ENCODE assay signal across 8 mouse cellular contexts in genomic region chr16:58670643-58671042, GRCm38 (mm10). TPM values are rescaled to one million over a fixed set of nuclear protein-coding genes. Genes with fewer than 3 reads are reported as not detected.
A peak's percentile ranks its signal among the peaks of the same experiment; 100 is the strongest.
DNase-seq lines count a peak whose midpoint lies in the region; ATAC-seq and TF ChIP-seq lines count a peak whose summit lies in the region.

No protein-coding gene starts in this region.

- no peaks in the 10 kb centered on the region for H3K9me3 ChIP-seq in lung, embryonic 14.5 days (ENCODE audit: low read depth, low read length)
- H3K9me3 ChIP-seq in embryonic facial prominence, embryonic 10.5 days, result no peaks in the 10 kb centered on the region
- no peaks in the 10 kb centered on the region for H3K9me3 ChIP-seq in kidney, embryonic 14.5 days (ENCODE audit: control insufficient read depth, low read length)
- H3K9me3 ChIP-seq in midbrain, embryonic 15.5 days, result no peaks in the 10 kb centered on the region

- peak; percentile 19 for ATAC-seq in lung, embryonic 14.5 days (ENCODE audit: insufficient read depth)
- ATAC-seq in kidney, embryonic 14.5 days (ENCODE audit: low FRiP score, low TSS enrichment), result peak; percentile 33
- peak; percentile 81 for ATAC-seq in midbrain, embryonic 15.5 days (replicated peaks)

- peak overlapping the region; percentile 92 for H3K4me3 ChIP-seq in lung, embryonic 14.5 days (ENCODE audit: low read depth, low read length)
- peak overlapping the region; percentile 94 for H3K4me3 ChIP-seq in embryonic facial prominence, embryonic 10.5 days
- peak overlapping the region; percentile 91 for H3K4me3 ChIP-seq in kidney, embryonic 14.5 days (ENCODE audit: low read length)
- H3K4me3 ChIP-seq in midbrain, embryonic 15.5 days, result peak overlapping the region; percentile 53

- no peaks in the 10 kb centered on the region for H3K27me3 ChIP-seq in lung, embryonic 14.5 days (ENCODE audit: insufficient read depth, low read length)
- no peaks in the 10 kb centered on the region for H3K27me3 ChIP-seq in embryonic facial prominence, embryonic 10.5 days (replicated peaks; ENCODE audit: low read depth, poor library complexity, severe bottlenecking)
- H3K27me3 ChIP-seq in kidney, embryonic 14.5 days (ENCODE audit: control insufficient read depth, insufficient read depth, low read length), result no peaks in the 10 kb centered on the region
- H3K27me3 ChIP-seq in midbrain, embryonic 15.5 days (replicated peaks), result no peaks in the 10 kb centered on the region

- peak; percentile 47 for DNase-seq in lung, embryonic 14.5 days
- DNase-seq in lung, postnatal 14 days, result no peak
- DNase-seq in embryonic facial prominence, embryonic 10.5 days (ENCODE audit: low spot score), result no peak
- no peak for DNase-seq in layer of hippocampus, adult 11-12 months (ENCODE audit: low spot score)
- DNase-seq in right cerebral cortex, postnatal 4 days, result no peak
- DNase-seq in right cerebral cortex, postnatal 14 days, result no peak

- WGBS in lung, embryonic 14.5 days, result under 1% methylated on average over 25 of the region's 25 CpGs
- under 1% methylated on average over 25 of the region's 25 CpGs for WGBS in embryonic facial prominence, embryonic 10.5 days
- WGBS in kidney, embryonic 14.5 days, result under 1% methylated on average over 25 of the region's 25 CpGs
- 0% methylated on average over 25 of the region's 25 CpGs for WGBS in midbrain, embryonic 15.5 days

- peak overlapping the region; percentile 84 for H3K4me2 ChIP-seq in lung, embryonic 14.5 days
- H3K4me2 ChIP-seq in kidney, embryonic 14.5 days (replicated peaks; ENCODE audit: low read depth, low read length), result peak overlapping the region; percentile 84
- H3K4me2 ChIP-seq in midbrain, embryonic 15.5 days, result peak overlapping the region; percentile 61

- no peak for TF ChIP-seq CTCF in lung, embryonic 14.5 days (IDR thresholded peaks at IDR 0.05; ENCODE audit: low read depth)

- H3K9ac ChIP-seq in lung, embryonic 14.5 days, result peak overlapping the region; percentile 88
- peak overlapping the region; percentile 90 for H3K9ac ChIP-seq in kidney, embryonic 14.5 days (ENCODE audit: low read depth, low read length)
- H3K9ac ChIP-seq in midbrain, embryonic 15.5 days, result peak overlapping the region; percentile 53

- peaks cover 24% of the 10 kb centered on the region for H3K36me3 ChIP-seq in lung, embryonic 14.5 days (ENCODE audit: insufficient read depth)
- H3K36me3 ChIP-seq in embryonic facial prominence, embryonic 10.5 days (replicated peaks), result peaks cover 26% of the 10 kb centered on the region
- H3K36me3 ChIP-seq in kidney, embryonic 14.5 days (ENCODE audit: control insufficient read depth, insufficient read depth, low read length), result peaks cover 21% of the 10 kb centered on the region
- H3K36me3 ChIP-seq in midbrain, embryonic 15.5 days (replicated peaks), result peaks cover 12% of the 10 kb centered on the region

- peak overlapping the region; percentile 89 for H3K27ac ChIP-seq in lung, embryonic 14.5 days (ENCODE audit: low read depth)
- peak overlapping the region; percentile 92 for H3K27ac ChIP-seq in embryonic facial prominence, embryonic 10.5 days (replicated peaks)
- H3K27ac ChIP-seq in kidney, embryonic 14.5 days (ENCODE audit: low read depth, low read length), result peak overlapping the region; percentile 73
- H3K27ac ChIP-seq in midbrain, embryonic 15.5 days, result peak overlapping the region; percentile 82

- H3K4me1 ChIP-seq in lung, embryonic 14.5 days (ENCODE audit: insufficient read depth), result no peaks in the 10 kb centered on the region
- H3K4me1 ChIP-seq in embryonic facial prominence, embryonic 10.5 days, result peaks cover 16% of the 10 kb centered on the region
- H3K4me1 ChIP-seq in kidney, embryonic 14.5 days (ENCODE audit: control insufficient read depth, insufficient read depth, low read length), result peaks cover 7% of the 10 kb centered on the region; the same call in 1 of the 2 replicates
- peaks cover 11% of the 10 kb centered on the region for H3K4me1 ChIP-seq in midbrain, embryonic 15.5 days

RNA-seq across cellular contexts. Expression of gene Cpox, which starts 0.6 kb away (rescaled TPM):
- polyA plus RNA-seq in lung, embryonic 14.5 days (2014; fragmentation: Nextera tagmentation; extraction: Ambion mirVana), result 22.7 and 23.7 TPM in 2 replicates
- polyA plus RNA-seq in embryonic facial prominence, embryonic 10.5 days (2016; fragmentation: Nextera tagmentation; extraction: Ambion mirVana), result 25.0 and 26.9 TPM in 2 replicates
- 22.3 and 29.6 TPM in 2 replicates for polyA plus RNA-seq in kidney, embryonic 14.5 days (2014; fragmentation: Nextera tagmentation; extraction: Ambion mirVana)
- polyA plus RNA-seq in midbrain, embryonic 15.5 days (2015; fragmentation: Nextera tagmentation; extraction: Ambion mirVana), result 15.5 and 15.8 TPM in 2 replicates

RNA-seq across cellular contexts. Expression of gene E330017A01Rik, which starts 32.1 kb away (rescaled TPM):
- polyA plus RNA-seq in lung, embryonic 14.5 days (2014; fragmentation: Nextera tagmentation; extraction: Ambion mirVana), result not detected in 2 replicates
- polyA plus RNA-seq in embryonic facial prominence, embryonic 10.5 days (2016; fragmentation: Nextera tagmentation; extraction: Ambion mirVana), result not detected in 2 replicates
- 0.17 and 0.39 TPM in 2 replicates for polyA plus RNA-seq in kidney, embryonic 14.5 days (2014; fragmentation: Nextera tagmentation; extraction: Ambion mirVana)
- not detected in 2 replicates for polyA plus RNA-seq in midbrain, embryonic 15.5 days (2015; fragmentation: Nextera tagmentation; extraction: Ambion mirVana)

RNA-seq across cellular contexts. Expression of gene Gpr15, which starts 48.2 kb away (rescaled TPM):
- 0.11 TPM in 1 of 2 replicates, not detected in the other for polyA plus RNA-seq in lung, embryonic 14.5 days (2014; fragmentation: Nextera tagmentation; extraction: Ambion mirVana)
- not detected in 2 replicates for polyA plus RNA-seq in embryonic facial prominence, embryonic 10.5 days (2016; fragmentation: Nextera tagmentation; extraction: Ambion mirVana)
- 0.11 TPM in 1 of 2 replicates, not detected in the other for polyA plus RNA-seq in kidney, embryonic 14.5 days (2014; fragmentation: Nextera tagmentation; extraction: Ambion mirVana)
- 0.13 TPM in 1 of 2 replicates, not detected in the other for polyA plus RNA-seq in midbrain, embryonic 15.5 days (2015; fragmentation: Nextera tagmentation; extraction: Ambion mirVana)

RNA-seq across cellular contexts. Expression of gene Gm813, which starts 53.9 kb away (rescaled TPM):
- polyA plus RNA-seq in lung, embryonic 14.5 days (2014; fragmentation: Nextera tagmentation; extraction: Ambion mirVana), result not detected in 2 replicates
- polyA plus RNA-seq in embryonic facial prominence, embryonic 10.5 days (2016; fragmentation: Nextera tagmentation; extraction: Ambion mirVana), result not detected in 2 replicates
- polyA plus RNA-seq in kidney, embryonic 14.5 days (2014; fragmentation: Nextera tagmentation; extraction: Ambion mirVana), result not detected in 2 replicates
- polyA plus RNA-seq in midbrain, embryonic 15.5 days (2015; fragmentation: Nextera tagmentation; extraction: Ambion mirVana), result not detected in 2 replicates

RNA-seq across cellular contexts. Expression of gene Cldnd1, which starts 57.1 kb away (rescaled TPM):
- polyA plus RNA-seq in lung, embryonic 14.5 days (2014; fragmentation: Nextera tagmentation; extraction: Ambion mirVana), result 127 and 128 TPM in 2 replicates
- polyA plus RNA-seq in embryonic facial prominence, embryonic 10.5 days (2016; fragmentation: Nextera tagmentation; extraction: Ambion mirVana), result 101 and 105 TPM in 2 replicates
- polyA plus RNA-seq in kidney, embryonic 14.5 days (2014; fragmentation: Nextera tagmentation; extraction: Ambion mirVana), result 106 and 125 TPM in 2 replicates
- 124 and 130 TPM in 2 replicates for polyA plus RNA-seq in midbrain, embryonic 15.5 days (2015; fragmentation: Nextera tagmentation; extraction: Ambion mirVana)

Comparison
In these comparisons a context has a peak if more than half of its experiments do, and no peak if none do; other contexts are left out.
1. ATAC-seq: peak in every context shown above with its lines; median percentile 81 in midbrain, embryonic 15.5 days; 33 in kidney, embryonic 14.5 days; 19 in lung, embryonic 14.5 days.